Mouse (Mus musculus): ENCODE data around the gene Vac14.

- TF ChIP-seq GATA1 (IDR thresholded peaks at IDR 0.05; ENCODE audit: low read length) (no peak), TAL1 (IDR thresholded peaks at IDR 0.05; ENCODE audit: low read length) (no peak)
These were observed 82.2 kb downstream of the Vac14 start for GRCm38 (mm10) chr8:110700561-110700960.
